Mouse (Mus musculus): ENCODE results near the gene Rhox2a.
"Not testable (repeated sequence)": the region's sequence is repeated elsewhere in the genome, so short reads cannot be mapped to it uniquely, and the experiment has no call there.

Rhox2a gene

GRCm38 (mm10) chrX:37244676-37245075 is at the start of gene Rhox2a:
TSS of gene Rhox2a (plus strand) at chrX:37244976.
- DNase-seq: not testable (repeated sequence)

DNA sequence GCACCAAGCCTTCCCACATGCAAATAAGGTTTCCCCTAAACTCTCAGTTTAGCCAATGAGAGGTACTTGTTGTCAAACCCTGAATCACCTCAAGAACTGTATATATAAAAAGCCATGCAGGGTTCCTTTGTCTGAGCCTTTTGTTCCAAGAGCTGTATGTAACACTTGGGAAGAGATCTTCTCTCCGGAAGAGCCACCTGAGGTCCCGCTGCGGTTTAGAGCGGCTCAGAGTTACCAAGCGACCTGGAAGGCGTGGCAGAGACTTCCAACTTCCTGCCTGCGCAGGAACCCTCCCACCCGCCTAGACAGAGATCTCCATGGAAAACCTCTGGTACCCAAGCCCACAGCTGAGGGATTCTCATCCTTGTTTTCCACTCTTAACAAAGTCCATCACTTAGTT is 46.1 kb upstream of the Rhox2a start:
- DNase-seq: no peak

DNA sequence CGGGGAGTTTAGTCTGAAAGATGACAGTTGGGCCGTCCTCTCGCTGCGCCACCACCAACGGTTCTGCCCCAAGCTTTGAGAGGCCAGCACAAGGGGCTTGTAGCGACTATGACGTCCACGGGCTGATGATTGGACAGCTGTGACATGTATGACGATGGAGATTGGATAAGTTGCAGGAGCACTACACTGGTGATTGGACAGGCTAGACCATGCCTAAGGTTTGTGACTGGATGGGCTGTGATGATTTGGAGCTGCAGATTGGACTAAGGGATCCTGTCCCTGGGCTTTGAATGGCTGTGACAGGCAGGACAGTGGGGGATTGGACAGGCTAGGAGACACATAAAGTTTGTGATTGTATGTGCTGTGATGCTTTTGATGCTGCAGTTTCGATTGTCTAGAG is 33.8 kb upstream of the Rhox2a start, which contains the start of gene Gm9:
Gm9 (minus strand) TSS at position 101 of the 400 bp plus-strand sequence.
- DNase-seq: no peak

GRCm38 (mm10) chrX:37222158-37222557 is 22.6 kb upstream of the Rhox2a start, which contains the start of gene Rhox1:
TSS of gene Rhox1 (minus strand) at chrX:37222258.
- not testable (repeated sequence) for DNase-seq

DNA sequence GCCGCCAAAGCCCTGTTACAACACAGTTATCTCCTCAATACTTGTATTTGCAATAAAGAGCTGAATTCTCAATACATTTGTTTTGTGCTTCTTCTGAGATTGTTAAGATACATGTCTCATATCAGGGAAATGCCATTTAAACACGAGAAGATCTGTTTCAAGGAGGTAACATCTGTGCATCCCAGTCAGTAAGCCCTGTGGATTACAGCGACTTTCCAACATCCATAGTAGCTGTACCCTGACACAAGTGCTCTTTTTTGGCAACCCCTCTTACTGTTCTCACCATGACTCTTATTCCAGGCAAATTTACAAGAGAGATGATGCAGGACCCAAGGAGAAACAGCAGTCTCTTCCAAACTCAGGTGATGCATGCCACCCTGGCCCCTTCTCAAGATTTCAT is 4.8 kb downstream of the Rhox2a start, which contains the start of gene Rhox3a:
Rhox3a (plus strand) TSS at position 301 of the 400 bp plus-strand sequence.
- DNase-seq: not testable (repeated sequence)

GRCm38 (mm10) chrX:37265038-37265437 is 20.3 kb downstream of the Rhox2a start, which contains the start of gene Rhox4a:
TSS of gene Rhox4a (plus strand) at chrX:37265338.
- DNase-seq: not testable (repeated sequence)
